Mouse (Mus musculus): ENCODE measurements around the gene Slc16a8. TPM values are rescaled to one million over a fixed set of nuclear protein-coding genes. Genes with fewer than 3 reads are reported as not detected.

Slc16a8 gene
- under 1 TPM; 0.53 to 0.62 TPM for total RNA-seq (2021)

DNA sequence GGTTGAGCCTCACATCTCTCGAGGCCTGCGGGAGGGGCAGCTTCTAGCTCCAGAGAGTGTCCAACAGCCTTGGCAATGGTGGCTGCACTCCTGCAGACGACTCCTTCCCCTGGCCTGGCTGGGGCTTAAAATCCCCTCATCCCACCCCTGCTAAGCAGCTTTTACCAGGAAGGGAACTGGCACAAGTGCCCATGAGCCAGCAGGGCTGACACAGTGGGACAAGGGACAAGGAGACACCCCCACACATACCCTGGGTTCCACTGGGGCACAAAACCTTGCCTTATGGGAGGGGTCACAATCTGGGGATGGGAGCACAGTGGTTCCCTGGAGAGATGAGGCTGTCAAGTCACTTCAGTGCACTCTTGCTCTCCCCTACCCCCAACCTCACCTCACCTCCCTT is at the start of gene Slc16a8:
Gene Slc16a8 (minus strand): TSS at position 101 of the 400 bp plus-strand sequence.
- DNase-seq: no peak
- intact Hi-C loops (cut with DNase I): no loop called here

DNA sequence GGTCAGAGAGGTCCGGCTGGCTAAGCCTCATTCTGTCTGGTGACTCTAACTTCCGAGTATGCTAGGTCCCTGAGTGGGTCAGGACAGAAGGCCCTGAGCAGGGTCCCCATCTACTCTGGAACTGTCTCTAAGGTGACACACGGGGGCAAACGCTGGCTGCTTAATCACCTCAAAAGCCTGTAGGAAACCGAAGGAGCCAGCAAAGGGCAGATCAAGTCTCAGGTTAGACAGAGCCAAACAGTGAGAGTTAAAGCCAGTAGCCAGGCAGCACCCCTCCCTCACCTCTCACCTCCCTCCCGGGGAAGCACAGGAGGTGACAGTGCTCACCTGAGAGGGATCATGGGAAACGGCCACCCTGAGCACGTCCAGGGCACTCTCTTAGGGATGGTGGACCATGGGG is 49.2 kb upstream of the Slc16a8 start:
- no peak for DNase-seq
- intact Hi-C loops (cut with DNase I): no loop called here

DNA sequence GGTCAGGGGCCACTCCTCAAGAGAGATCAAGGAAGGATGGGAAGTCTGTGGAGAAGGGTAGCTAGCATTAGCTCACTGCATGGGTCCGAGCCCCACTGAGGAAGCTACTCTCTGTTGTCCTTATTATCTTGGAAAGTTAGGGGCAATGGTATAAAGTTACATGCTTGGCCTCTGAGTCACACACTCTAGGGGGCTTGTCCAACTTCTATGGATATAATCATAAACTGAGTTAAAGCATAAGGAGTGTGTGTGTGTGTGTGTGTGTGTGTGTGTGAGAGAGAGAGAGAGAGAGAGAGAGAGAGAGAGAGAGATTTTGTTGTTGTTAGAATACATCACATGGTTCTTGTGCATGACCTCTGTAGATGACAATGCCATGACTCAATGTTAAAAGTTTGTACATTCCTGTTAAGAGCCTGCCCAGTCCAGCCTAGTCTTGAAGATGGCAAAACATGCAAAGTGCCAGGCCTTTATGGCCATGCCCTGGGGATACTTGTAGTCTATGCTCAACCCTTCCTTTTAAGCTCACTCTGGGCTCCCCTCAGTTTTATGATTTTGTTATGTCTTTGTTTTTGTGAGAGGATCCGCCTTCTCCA is 45.1 kb upstream of the Slc16a8 start:
- no peak for DNase-seq
- intact Hi-C loops (cut with DNase I): no loop called here

DNA sequence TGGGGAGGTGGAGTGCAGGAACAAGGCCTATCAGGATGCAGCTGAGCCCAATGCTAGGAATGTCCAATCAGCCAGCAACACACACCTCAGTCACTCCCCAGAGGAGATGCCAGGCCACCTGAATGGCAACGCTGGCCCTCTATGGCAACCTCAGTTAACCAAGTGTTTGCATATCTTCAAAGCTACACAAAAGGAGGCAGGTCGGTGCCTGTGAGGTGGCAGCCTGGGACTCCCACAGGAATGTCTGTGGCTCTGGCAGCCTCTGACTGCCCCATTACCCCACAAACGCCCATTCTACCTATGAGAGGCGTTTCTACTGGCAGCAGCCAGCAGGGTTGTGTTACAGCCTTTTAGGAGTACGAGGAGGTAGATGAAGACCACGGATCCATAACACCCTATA is 44.0 kb upstream of the Slc16a8 start:
- DNase-seq: no peak
- intact Hi-C loops (cut with DNase I): no loop called here

DNA sequence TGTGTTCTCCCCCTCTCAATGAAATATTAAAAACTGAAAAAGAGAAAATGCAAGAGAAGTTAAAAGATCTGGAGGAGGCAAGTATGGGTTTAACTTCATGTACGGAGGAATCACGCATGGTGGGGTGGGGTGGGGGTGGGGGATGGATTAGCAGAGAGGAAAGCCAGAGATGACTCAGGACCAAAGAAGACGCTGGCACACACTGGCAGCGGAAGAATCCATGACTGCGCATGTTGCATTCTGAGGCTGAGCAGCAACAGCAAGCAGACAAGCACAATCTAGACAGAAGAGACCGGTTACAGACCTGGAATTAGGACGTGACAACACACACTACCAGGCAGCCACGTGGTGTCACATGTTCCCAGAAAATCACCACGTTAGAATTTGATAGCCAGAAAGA is 38.2 kb upstream of the Slc16a8 start:
- intact Hi-C loops (cut with DNase I): no loop called here

DNA sequence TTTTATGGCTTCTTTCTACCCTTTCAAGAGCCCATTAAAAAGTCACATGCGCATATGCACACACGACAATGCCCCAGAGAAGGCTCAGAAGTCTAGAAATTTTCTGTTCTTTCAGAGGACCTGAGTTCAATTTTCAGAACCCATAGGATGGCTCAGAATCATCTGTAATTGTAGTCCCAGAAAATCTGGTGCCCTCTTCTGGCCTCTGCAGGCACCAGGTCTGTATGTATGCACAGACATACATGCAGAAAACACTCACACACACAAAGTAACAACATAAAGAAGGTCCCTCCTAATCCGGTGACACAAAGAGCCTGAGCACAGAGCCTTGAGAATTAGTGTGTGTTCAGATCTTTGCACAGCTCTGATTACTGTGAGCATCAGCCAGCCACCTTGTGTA is 35.8 kb upstream of the Slc16a8 start:
- intact Hi-C loops (cut with DNase I): no loop called here
- no peak for DNase-seq

More for the DNA sequence above, 38.2 kb upstream of the Slc16a8 start:
- no peak for DNase-seq

DNA sequence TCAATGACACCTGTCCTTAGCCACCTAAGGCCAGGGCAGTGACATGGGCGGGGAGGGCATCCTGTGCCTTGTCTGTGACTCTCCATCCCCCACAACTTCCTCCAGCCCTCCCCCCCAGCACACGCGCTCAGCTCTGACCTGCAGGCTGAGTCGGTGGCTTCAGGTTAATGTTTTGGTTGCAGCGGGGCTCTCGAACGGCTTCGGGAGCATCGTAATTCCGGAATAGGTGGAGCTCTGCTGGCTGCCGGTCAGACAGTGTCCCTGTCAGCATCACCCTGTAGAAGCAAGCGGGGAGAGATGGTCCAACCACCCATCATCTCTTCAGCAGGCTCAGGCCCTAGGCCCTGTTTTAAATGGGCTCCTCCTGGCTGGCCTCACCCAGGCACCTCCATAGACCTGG is 34.9 kb upstream of the Slc16a8 start:
- DNase-seq: no peak

DNA sequence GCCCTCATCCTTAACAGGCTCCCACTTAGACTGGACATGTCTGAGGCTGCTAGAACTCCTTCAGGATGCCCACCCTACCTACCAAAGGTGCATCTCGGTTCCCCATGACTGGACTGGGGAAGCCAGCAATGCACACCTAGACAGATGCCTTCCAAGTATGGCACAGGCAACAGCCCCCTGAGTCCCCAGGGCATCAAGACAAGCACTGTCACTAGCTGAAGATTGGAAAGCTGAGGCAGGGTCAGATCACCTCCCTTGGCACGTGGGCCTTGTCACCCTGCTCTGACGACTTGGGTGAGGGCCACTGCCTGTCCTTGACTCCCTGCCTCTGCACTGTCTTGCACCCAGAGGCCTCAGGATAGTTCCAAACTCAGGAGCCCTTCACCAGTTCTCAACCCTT is 33.8 kb upstream of the Slc16a8 start:
- DNase-seq: no peak
- intact Hi-C loops (cut with DNase I): no loop called here

More for the DNA sequence above, 34.9 kb upstream of the Slc16a8 start:
- intact Hi-C loops (cut with DNase I): no loop called here

DNA sequence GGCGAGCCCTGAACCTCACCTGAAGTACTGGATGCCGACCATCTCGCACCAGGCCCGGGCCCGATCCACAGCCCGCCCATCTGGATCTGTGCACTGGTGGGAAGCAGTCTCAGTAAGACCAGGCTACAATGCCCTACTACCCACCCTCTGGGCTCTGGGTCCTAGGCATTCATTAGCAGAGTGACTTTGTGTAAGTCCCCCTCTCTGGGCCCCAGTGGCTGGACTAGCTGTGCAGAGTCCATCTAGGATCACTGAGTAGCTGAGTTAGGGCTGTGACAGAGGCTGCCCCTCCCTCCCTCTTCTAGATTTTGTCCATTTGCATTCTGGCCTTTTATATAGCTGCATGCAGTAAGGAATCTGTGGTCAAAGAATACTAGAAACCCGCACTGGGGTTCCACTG is 32.5 kb upstream of the Slc16a8 start:
- no peak for DNase-seq
- intact Hi-C loops (cut with DNase I): no loop called here

DNA sequence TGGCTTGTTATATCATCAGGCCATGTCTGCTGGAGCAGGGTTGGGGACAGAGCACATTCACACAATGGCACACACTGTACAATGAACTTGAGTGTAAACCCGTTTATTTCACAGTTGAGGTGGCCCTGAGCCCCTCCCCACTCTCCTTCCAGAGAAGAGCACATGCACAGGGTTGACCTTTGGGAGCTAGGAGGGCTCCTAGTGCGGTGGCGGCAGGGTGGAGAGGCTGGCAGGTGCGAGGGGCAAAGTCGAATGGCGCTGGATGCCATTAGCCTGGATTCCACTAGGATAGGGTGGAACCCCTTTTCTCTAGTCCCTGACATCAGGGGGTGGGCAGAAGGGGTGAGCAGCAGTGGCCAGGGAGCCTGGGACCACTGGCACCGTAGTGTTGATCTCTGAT is 31.6 kb upstream of the Slc16a8 start:
- intact Hi-C loops (cut with DNase I): no loop called here
- no peak for DNase-seq

DNA sequence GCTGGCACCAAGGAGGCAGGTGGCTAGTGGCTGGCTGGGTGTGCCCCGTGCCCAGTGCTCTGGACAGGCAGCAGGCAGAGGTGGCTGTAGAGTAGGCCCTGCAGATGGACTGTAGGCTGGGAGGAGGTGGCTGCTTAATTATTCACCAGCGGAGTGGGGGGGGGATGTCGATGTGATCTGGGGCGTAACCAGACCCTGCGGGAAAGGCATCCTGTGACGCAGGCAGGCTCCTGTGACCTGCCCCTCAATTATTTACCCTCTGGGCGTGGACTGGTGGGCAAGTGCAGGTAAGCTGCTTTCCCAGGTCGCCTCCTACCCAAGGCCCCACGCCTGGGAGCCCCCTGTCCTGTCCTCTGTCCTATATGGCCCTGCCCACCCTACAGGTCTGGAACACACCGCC is 30.8 kb upstream of the Slc16a8 start, which contains the start of gene Baiap2l2:
Gene Baiap2l2 (minus strand): TSS at position 139 of the 400 bp plus-strand sequence.
- intact Hi-C loops (cut with DNase I): no loop called here
- DNase-seq: no peak

DNA sequence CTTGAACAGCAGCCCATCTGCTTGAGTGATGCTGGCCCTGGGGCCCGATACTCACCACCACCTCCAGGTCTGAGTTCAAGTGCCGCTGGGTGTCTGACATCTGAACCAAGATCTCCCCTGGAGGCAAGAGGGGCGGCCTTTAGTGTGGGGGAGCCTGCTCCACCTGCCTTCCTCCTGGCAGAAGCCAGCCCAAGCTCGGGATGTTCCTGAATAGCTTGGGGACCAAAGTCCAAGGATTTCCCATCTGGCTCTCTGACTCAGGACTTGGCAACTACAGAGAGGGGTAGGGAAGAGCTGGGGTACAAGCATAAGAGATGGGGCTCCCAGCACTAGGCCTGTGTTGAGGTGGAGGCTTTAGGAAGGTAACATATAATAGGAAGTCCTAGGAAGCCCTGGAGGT is 28.8 kb upstream of the Slc16a8 start:
- DNase-seq: no peak
- intact Hi-C loops (cut with DNase I): loop anchor here (5.0 kb wide), 1 partner anchor 41 kb away; no protein-coding TSS in a partner anchor

DNA sequence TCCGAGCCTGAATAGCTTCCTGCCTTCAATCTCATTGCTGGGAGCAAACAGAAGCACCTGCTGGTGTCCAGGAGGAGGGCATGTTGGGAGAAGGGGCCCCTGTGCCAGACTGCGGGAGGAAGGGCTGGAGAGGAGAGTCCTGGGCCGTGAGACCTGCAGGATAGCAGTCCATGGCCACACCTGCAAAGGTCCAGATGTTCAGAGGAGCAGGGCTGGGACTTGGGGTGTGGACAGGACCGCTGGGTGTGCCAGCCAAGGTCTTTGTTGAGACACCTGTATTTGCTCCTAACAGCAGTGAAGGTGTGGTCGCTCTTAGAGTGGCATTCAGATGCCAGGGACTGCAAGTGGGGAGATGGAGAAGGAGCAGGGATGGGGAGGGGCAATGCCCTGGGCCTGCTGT is 27.9 kb upstream of the Slc16a8 start:
- DNase-seq: no peak
- intact Hi-C loops (cut with DNase I): loop anchor here (5.0 kb wide), 1 partner anchor 40 kb away; no protein-coding TSS in a partner anchor

DNA sequence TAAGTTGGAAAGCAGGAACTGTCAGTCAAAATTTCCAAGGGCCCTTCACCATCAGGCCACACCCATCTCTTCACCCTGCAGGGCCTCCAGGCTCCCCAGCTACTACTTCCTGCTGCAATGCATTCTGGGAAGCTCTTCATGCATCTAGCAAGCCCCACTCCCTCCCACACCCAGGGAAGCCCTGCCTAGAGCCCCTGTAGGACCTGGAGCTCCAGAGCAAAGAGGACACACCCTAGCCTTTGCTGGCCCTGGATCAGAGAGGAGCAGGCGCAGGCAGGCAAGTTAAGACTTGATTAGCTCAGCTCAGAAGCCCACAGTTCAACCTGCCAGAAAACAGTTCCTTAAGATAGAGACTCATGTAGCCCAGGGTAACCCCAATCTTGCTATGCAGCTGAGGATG is 26.8 kb upstream of the Slc16a8 start:
- intact Hi-C loops (cut with DNase I): loop anchor here (5.0 kb wide), 1 partner anchor 39 kb away; no protein-coding TSS in a partner anchor
- no peak for DNase-seq

DNA sequence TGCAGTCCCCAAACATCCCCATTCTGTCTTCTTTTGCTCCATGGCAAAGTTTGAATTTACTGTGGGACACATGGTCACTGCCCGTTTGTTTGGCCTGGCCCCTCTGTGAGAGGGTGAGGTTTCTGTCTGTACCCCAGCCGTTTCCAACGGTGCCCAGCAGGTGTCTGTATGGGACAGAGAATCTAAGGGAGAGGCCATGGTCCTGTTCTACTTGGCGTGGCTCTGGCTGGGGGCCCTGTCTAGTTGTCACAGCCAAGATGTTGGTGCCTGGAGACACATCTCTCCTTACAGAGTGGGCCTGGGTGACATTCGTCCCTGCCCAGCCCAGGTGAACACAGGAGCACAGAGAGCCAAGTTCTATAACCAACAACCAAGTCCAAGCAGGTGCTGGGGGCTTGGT is 26.3 kb upstream of the Slc16a8 start:
- intact Hi-C loops (cut with DNase I): loop anchor here (5.0 kb wide), 1 partner anchor 39 kb away; no protein-coding TSS in a partner anchor
- no peak for DNase-seq

DNA sequence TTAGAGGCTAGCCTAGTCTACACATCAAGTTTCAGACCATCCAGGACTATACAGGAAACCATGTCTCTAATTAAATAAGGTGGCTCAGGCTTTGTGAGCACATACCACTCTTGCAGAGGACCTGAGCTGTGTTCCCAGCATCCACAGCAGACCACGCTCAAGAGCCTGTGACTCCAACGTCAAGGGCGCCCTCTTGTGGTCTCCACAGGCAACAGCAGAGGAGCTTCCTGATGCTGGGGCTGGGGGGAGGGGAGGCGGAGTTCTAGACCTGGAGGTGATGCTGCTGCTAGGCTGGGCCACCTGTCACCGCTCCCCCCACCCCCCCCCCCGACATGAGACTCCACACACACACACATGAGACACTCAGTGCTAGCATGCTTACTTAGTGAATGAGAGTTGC is 25.6 kb upstream of the Slc16a8 start:
- peak in 1 of 2 experiments; percentile 20 for DNase-seq
- intact Hi-C loops (cut with DNase I): loop anchor here (5.0 kb wide), 1 partner anchor 38 kb away; no protein-coding TSS in a partner anchor

DNA sequence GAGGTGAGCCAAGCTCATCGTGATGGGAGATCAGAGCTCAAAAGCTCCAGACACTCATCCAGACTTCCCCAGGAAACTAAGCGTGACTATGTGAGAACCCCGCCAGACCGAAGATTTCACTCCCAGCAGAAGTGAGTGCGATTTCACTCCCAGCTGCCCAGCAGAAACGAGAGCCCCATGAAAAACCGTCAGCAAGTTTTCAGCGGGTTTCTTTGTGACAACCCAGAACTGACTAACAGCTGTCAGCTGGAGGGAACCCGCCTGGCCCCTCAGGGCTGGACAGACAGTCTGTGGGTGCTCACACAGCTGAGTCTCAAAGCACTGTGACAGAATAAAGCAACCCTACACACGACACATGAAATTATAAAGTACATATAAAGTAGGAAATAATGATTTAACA is 23.2 kb upstream of the Slc16a8 start:
- intact Hi-C loops (cut with DNase I): no loop called here
- no peak for DNase-seq

DNA sequence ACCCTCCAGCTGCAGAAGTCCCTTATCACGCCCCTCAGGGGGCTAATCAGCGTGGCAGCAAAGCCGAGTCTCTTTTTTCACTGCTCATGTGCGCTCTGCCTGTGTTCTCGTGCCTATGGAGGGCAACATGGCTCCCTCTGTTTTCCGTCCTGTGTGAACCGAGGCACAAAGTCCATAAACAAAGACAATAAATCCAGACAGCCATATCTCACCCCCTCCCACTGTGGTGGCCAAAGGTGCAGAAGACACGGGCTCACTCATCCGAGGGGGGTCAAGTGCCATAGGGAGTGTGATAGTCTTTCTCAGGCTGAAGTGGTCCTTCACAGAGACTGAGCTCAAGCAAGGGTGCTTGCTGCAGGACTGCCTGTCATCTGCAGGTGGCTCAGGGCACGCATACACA is 18.5 kb upstream of the Slc16a8 start:
- intact Hi-C loops (cut with DNase I): no loop called here
- DNase-seq: no peak

DNA sequence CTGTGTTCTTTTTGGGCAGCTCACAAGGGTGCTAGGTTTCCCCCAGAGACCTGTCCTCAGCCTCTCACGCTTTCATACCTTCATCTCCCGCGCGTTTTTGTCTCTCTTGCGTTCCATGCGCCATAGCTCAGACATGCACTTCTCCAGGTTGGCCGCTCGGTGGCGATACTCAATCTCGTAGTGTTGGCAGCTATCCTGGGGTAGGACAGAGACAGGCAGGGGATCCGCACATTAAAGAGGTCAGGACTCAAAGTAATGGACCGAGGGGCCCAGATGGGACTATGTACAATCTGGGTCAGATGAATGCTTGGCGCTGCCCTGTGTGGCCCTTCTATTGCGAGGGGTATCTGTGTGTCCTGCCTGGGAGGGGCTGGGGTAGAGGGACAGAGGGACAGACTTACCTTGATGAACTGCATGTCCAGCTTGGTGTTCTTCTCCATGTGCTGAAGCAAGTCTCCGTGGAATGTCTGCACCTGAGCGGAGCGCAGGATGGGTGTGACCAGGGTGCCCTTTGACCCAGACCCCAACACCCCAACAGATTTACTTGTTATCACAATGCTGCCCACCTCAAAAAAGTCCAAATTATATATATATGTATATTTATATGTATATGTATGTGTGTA is 16.7 kb upstream of the Slc16a8 start:
- peak; percentile 33 to 51 for DNase-seq
- intact Hi-C loops (cut with DNase I): no loop called here

DNA sequence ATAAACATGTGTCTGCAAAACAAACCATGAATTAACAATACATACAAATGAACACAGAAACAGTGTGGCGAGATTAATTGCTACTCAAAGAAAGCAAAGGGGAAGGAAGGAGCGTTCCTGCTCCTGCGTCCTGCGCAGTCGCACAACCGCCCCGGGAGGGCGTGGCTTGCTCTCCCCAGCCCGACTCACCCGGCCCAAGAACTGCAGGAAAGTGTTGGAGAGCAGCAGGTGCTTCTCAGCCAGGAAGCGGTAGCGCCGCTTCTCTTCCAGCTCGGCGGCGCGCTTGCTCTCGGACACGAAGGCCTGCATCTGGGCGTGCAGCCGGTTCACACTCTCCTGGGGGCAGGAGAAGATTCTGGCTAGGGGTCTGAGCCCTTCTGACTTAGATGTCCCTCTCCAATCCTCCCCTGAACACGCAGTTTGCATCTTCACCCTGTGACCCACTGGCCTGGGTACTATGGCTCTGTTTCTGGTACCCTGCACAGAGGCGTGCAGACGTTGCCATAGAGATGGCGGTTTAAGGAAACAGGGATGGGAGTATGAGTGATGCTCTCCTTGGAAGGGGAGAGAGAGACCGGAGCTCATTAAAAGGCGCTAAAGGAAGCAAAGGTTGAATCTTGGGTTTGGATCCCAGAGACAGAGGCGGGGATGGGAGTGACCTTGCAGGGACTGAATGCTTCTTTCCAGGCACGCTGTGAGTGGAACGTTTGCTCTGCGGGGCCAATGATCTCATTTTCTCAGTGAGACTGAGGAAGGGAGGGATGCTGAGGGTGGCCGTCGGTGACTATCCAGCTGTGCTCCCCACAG is 16.0 kb upstream of the Slc16a8 start:
- DNase-seq: peak; percentile 76 to 77
- intact Hi-C loops (cut with DNase I): no loop called here

DNA sequence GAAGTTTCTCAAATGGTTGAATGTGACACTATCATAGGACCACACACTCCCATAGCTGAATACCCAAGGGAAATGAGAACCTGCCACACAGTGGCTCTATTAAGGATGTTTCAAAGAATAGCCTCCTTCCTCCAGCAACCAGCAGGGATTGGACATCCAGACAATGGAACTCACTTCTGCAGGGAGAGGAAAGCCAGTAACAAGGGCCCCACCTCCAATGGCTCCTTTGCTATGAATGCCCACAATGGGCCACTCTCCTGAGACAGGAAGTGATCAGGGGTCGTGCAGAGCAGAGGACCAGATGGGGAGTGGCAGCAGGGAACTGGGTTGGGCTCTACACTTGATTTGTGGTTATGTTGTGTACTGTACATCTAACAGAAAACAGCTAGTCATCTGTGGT is 14.0 kb upstream of the Slc16a8 start:
- DNase-seq: no peak
- intact Hi-C loops (cut with DNase I): no loop called here

DNA sequence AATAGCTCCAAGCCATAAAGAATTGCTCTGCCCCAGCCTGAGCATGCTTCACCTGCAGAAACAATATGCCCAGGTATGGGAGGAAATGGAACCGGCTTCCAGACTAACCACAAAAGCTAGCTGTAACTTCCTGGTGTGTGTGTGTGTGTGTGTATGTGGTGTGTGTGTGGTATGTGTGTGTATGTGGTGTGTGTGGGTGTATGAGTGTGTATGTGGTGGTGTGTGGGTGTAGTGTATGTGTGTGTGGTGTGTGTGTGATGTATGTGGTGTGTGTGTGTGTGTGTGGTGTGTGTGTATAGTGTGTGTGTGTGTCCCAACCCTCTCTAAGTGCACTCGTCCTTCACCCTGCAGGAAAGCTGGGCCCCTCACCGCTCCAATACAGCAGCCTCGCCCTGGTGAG is 10.8 kb upstream of the Slc16a8 start:
- DNase-seq: no peak
- intact Hi-C loops (cut with DNase I): no loop called here

Measured in heart, postnatal 36 days (tissue).